Mouse (Mus musculus) myocyte (in vitro differentiated cells): ENCODE data around the gene Rem1. TPM values are rescaled to one million over a fixed set of nuclear protein-coding genes. Genes with fewer than 3 reads are reported as not detected.

Source experiments
- H3K27me3 ChIP-seq: one replicate; pipeline ENCODE4 v1.6.1; 2011; ENCODE audit not compliant: control insufficient read depth, insufficient read depth, insufficient read length
- H3K36me3 ChIP-seq: one replicate; pipeline ENCODE4 v1.6.1; 2011; ENCODE audit not compliant: control insufficient read depth, insufficient read depth
- H3K4me2 ChIP-seq: one replicate; pipeline ENCODE4 v1.6.1; 2011; ENCODE audit warnings: low read depth, control low read depth
- H3K4me3 ChIP-seq: one replicate; pipeline ENCODE4 v1.5.1; 2011; ENCODE audit warnings: mild to moderate bottlenecking, control low read depth, moderate library complexity
- H3K79me2 ChIP-seq: one replicate; pipeline ENCODE4 v1.6.1; 2011; ENCODE audit not compliant: control insufficient read depth, insufficient read depth
- H3ac ChIP-seq: one replicate; pipeline ENCODE4 v1.6.1; 2011; ENCODE audit not compliant: control insufficient read depth, insufficient read length
- CEBPB ChIP-seq: IDR thresholded peaks from 2 replicates; pipeline ENCODE4 v1.6.1; 2011; ENCODE audit warnings: mild to moderate bottlenecking, moderate library complexity; ENCODE audit not compliant: poor library complexity, insufficient read depth, severe bottlenecking
- E2F4 ChIP-seq: IDR thresholded peaks from one replicate; pipeline ENCODE4 v1.6.1; 2011; ENCODE audit warnings: mild to moderate bottlenecking, control low read depth, moderate library complexity; ENCODE audit not compliant: insufficient read depth
- MAX ChIP-seq: IDR thresholded peaks from one replicate; pipeline ENCODE4 v1.6.1; 2011; ENCODE audit warnings: low read depth, mild to moderate bottlenecking, control low read depth
- MYOD1 ChIP-seq, 3 experiments: IDR thresholded peaks; one replicate each; pipeline ENCODE4 v1.6.1; 2011; ENCODE audit warnings: control low read depth in 2 of 3, low read depth in 2 of 3, mild to moderate bottlenecking in 2 of 3, moderate library complexity in 1 of 3; ENCODE audit not compliant: insufficient read length in 2 of 3, control insufficient read depth in 1 of 3
- MYOG ChIP-seq, 3 experiments: IDR thresholded peaks; one replicate each; pipeline ENCODE4 v1.6.1; 2011; ENCODE audit warnings: control low read depth in 2 of 3, low read depth in 2 of 3, mild to moderate bottlenecking in 2 of 3; ENCODE audit not compliant: insufficient read length in 2 of 3, control insufficient read depth in 1 of 3, insufficient read depth in 1 of 3
- POLR2A ChIP-seq: IDR thresholded peaks from one replicate; pipeline ENCODE4 v1.6.1; 2011; ENCODE audit warnings: low read depth, mild to moderate bottlenecking, control low read depth, moderate library complexity; ENCODE audit not compliant: insufficient read length
- POLR2AphosphoS2 ChIP-seq: IDR thresholded peaks from one replicate; pipeline ENCODE4 v1.6.1; 2011; ENCODE audit warnings: low read depth, control low read depth; ENCODE audit not compliant: insufficient read length
- REST ChIP-seq: IDR thresholded peaks from one replicate; pipeline ENCODE4 v1.6.1; 2011; ENCODE audit warnings: mild to moderate bottlenecking, control low read depth, moderate library complexity; ENCODE audit not compliant: insufficient read depth, insufficient read length
- SRF ChIP-seq: IDR thresholded peaks from one replicate; pipeline ENCODE4 v1.6.1; 2011; ENCODE audit warnings: low read depth; ENCODE audit not compliant: control insufficient read depth, insufficient read length
- TCF12 ChIP-seq: IDR thresholded peaks from one replicate; pipeline ENCODE4 v1.6.1; 2011; ENCODE audit warnings: mild to moderate bottlenecking, control low read depth; ENCODE audit not compliant: poor library complexity, insufficient read depth, severe bottlenecking
- TCF3 ChIP-seq: IDR thresholded peaks from one replicate; pipeline ENCODE4 v1.6.1; 2011; ENCODE audit warnings: low read depth, control low read depth; ENCODE audit not compliant: insufficient read length
- USF1 ChIP-seq: IDR thresholded peaks from one replicate; pipeline ENCODE4 v1.6.1; 2011; ENCODE audit warnings: low read depth, mild to moderate bottlenecking, control low read depth, moderate library complexity
- polyA plus RNA-seq: library from polyadenylated mRNA; unstranded; fragments of >200 nt; fragmentation: generic; extraction: Trizol; gene quantifications from one replicate; pipeline ENCODE4 v1.2.1, GENCODE M21; 2012; ENCODE audit warnings: missing spikeins

Rem1 gene
- polyA plus RNA-seq, 1 experiment: 28.3 TPM

DNA sequence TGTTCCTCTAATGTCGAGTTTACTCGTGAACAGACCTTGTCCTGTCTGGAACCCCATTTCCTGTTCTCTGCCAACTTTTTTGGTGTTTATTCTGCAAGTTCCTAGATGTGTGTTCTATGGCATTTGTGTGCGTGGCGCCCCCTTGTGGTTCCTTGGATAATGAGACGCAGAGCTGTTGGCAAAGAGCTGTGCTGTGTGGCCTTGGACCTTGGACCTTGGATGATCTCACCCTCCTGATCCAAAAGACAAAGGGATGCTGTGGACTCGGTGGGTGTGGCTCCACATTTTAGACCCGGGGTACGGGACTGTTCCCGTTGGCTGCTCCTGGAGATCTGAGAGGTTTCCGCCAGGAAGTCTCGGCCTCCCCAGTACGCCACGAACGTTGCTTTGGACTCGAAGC, 22.7 kb upstream of the Rem1 start, which contains the start of gene Defb36:
Gene Defb36 (plus strand): TSS at position 271 of the 400 bp plus-strand sequence.
- no peak within 1 kb of the TSS for H3ac ChIP-seq
- no peaks in the 10 kb centered on the region for H3K27me3 ChIP-seq
- no peaks in the 10 kb centered on the region for H3K36me3 ChIP-seq
- no peak within 1 kb of the TSS for H3K4me3 ChIP-seq
- no peak within 1 kb of the TSS for H3K4me2 ChIP-seq
- H3K79me2 ChIP-seq: no peaks in the 10 kb centered on the region
- TF ChIP-seq CEBPB (no peak), MYOD1 (IDR thresholded peaks at IDR 0.05; ENCODE audit: control insufficient read depth in 1 of 3, insufficient read length in 2 of 3, low read depth in 2 of 3) (no peak), TCF3 (no peak), MYOG (IDR thresholded peaks at IDR 0.05; ENCODE audit: control insufficient read depth in 1 of 3, insufficient read depth in 1 of 3, insufficient read length in 2 of 3, low read depth in 2 of 3) (no peak), POLR2AphosphoS2 (no peak), SRF (no peak), USF1 (no peak), MAX (no peak), TCF12 (no peak), POLR2A (no peak), REST (no peak), E2F4 (no peak)

DNA sequence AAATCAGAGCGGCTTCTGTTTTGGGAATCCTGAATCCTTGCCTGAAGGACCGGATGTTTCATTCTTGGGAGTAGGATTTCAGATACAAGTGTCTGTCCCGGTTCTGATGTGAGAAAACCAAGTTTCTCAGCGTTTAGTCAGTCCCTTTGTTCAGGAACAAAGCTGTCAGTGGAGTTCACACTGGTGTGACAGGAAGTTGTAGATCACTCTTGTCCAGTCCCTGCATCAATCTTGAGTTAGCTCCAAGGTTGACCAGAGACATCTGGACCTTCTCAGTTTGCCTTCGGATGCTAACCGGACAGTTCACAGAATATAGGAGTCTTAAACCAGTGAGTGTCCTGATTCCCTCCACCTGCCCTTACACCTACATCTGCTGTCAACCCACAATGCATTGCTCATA, 19.0 kb upstream of the Rem1 start:
- Histone ChIP-seq H3K36me3 (no peaks in the 10 kb centered on the region), H3K4me2 (no peak overlapping the region), H3ac (no peak overlapping the region), H3K79me2 (no peaks in the 10 kb centered on the region), H3K27me3 (no peaks in the 10 kb centered on the region), H3K4me3 (no peak overlapping the region)
- TF ChIP-seq TCF3: no peak
- TF ChIP-seq MYOD1 (IDR thresholded peaks at IDR 0.05; ENCODE audit: control insufficient read depth in 1 of 3, insufficient read length in 2 of 3, low read depth in 2 of 3): no peak
- TF ChIP-seq MAX: no peak
- no peak for TF ChIP-seq POLR2A
- TF ChIP-seq USF1: no peak
- no peak for TF ChIP-seq POLR2AphosphoS2
- no peak for TF ChIP-seq REST

DNA sequence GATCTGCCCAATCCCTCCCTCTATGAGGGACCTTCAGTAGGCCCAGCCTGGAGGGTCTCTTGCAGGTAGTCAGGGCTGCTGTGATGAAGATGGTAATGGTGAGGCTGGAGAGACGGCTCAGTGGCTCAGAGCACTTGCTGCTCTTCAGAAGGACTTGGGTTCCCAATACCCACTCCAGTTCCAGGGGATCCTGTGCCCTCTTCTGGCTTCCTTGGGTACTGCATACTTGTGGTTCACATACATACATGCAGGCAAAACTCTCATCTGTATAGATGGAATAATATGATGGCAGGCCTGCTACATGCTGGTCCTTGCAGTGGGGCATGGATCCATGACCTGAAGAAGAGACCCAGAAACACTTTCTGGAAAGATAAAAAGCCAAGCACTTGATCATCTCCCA, 18.0 kb upstream of the Rem1 start:
- no peak overlapping the region for H3K4me2 ChIP-seq
- no peak overlapping the region for H3ac ChIP-seq
- no peak overlapping the region for H3K4me3 ChIP-seq
- TF ChIP-seq MYOD1 (IDR thresholded peaks at IDR 0.05; ENCODE audit: control insufficient read depth in 1 of 3, insufficient read length in 2 of 3, low read depth in 2 of 3) (no peak), POLR2A (no peak), MYOG (IDR thresholded peaks at IDR 0.05; ENCODE audit: control insufficient read depth in 1 of 3, insufficient read depth in 1 of 3, insufficient read length in 2 of 3, low read depth in 2 of 3) (no peak), CEBPB (no peak), TCF3 (no peak), POLR2AphosphoS2 (no peak), MAX (no peak), REST (no peak), E2F4 (no peak), SRF (no peak)
- H3K36me3 ChIP-seq: no peaks in the 10 kb centered on the region
- H3K79me2 ChIP-seq: no peaks in the 10 kb centered on the region
- H3K27me3 ChIP-seq: no peaks in the 10 kb centered on the region

DNA sequence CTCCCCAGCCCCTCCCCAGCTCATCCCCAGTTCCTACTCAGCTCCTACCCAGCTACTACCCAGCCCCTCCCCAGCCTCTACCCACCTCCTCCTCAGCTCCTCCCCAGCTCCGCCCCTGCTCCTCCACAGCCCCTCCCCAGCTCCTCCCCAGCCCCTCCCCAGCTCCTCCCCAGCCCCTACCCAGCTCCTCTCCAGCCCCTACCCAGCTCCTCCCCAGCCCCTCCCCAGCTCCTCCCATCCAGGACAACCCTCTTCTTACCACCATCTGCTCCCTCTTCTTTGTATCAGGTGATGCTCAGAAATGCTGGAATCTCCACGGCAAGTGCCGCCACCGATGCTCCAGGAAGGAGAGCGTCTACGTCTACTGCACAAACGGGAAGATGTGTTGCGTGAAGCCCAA, 14.6 kb upstream of the Rem1 start:
- Histone ChIP-seq H3K4me2 (no peak overlapping the region), H3K79me2 (no peaks in the 10 kb centered on the region), H3K27me3 (no peaks in the 10 kb centered on the region)

DNA sequence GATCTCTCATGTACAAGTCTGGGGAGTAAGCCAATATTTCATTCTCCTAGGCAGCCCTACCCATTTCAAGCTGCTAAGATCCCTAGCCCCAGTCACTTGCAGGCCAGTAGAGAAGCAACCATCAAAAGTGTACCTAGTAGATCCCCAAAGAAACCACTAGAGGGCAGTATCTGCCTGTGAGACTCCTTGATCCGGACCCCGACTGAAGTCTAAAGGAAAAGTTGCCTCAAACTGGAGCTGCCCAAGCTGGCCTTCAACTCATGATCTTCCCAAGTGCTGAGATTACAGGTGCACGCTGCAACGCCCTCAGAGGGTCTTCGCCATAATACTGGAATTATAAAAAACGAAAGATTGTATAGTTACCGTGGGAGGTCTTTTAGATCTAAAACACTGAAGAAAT, 11.2 kb upstream of the Rem1 start:
- H3K27me3 ChIP-seq: no peaks in the 10 kb centered on the region
- H3ac ChIP-seq: no peak overlapping the region
- TF ChIP-seq POLR2AphosphoS2: no peak

More for the DNA sequence above, 14.6 kb upstream of the Rem1 start:
- no peaks in the 10 kb centered on the region for H3K36me3 ChIP-seq
- H3K4me3 ChIP-seq: no peak overlapping the region
- TF ChIP-seq MYOD1 (IDR thresholded peaks at IDR 0.05; ENCODE audit: control insufficient read depth in 1 of 3, insufficient read length in 2 of 3, low read depth in 2 of 3) (no peak), MYOG (IDR thresholded peaks at IDR 0.05; ENCODE audit: control insufficient read depth in 1 of 3, insufficient read depth in 1 of 3, insufficient read length in 2 of 3, low read depth in 2 of 3) (no peak), POLR2A (no peak), USF1 (no peak), CEBPB (no peak), MAX (no peak), TCF12 (no peak), SRF (no peak), POLR2AphosphoS2 (no peak), E2F4 (no peak), TCF3 (no peak), REST (no peak)
- H3ac ChIP-seq: no peak overlapping the region

More for the DNA sequence above, 11.2 kb upstream of the Rem1 start:
- Histone ChIP-seq H3K79me2 (no peaks in the 10 kb centered on the region), H3K4me3 (no peak overlapping the region), H3K4me2 (no peak overlapping the region), H3K36me3 (no peaks in the 10 kb centered on the region)
